In genomic region chr13:11843889-11844288, GRCm38 (mm10) we compare ENCODE assay signal across 20 mouse cellular contexts.
A peak's percentile ranks its signal among the peaks of the same experiment; 100 is the strongest.
DNase-seq lines count a peak whose midpoint lies in the region; ATAC-seq and TF ChIP-seq lines count a peak whose summit lies in the region.
"Had no signal": no experiment of that assay in that cellular context is flagged by ENCODE, and none has a peak within 500 bp of the region (broad histone marks: within the 10 kb centered on the region; RNA-seq: fewer than 3 reads in every experiment).

No protein-coding gene starts in this region.

- no peak overlapping the region for H3K4me3 ChIP-seq in midbrain, postnatal 0 days (ENCODE audit: low read depth, low read length)
- no peak overlapping the region for H3K4me3 ChIP-seq in midbrain, embryonic 16.5 days (ENCODE audit: low read depth, low read length)
- no peak overlapping the region for H3K4me3 ChIP-seq in liver, embryonic 12.5 days
- no peak overlapping the region for H3K4me3 ChIP-seq in liver, embryonic 16.5 days (ENCODE audit: low read depth, low read length)
- H3K4me3 ChIP-seq: embryonic facial prominence, embryonic 12.5 days; forebrain, embryonic 15.5 days; heart, adult 2 months; heart, embryonic 15.5 days; hindbrain, embryonic 13.5 days had no signal

- 94% methylated on average over 1 of the region's 1 CpGs for WGBS in midbrain, postnatal 0 days
- 95% methylated on average over 1 of the region's 1 CpGs for WGBS in midbrain, embryonic 16.5 days
- WGBS in liver, embryonic 12.5 days (ENCODE audit: insufficient replicate concordance), result 77% methylated on average over 1 of the region's 1 CpGs
- WGBS in liver, embryonic 16.5 days (ENCODE audit: insufficient replicate concordance), result 91% methylated on average over 1 of the region's 1 CpGs

- ATAC-seq in midbrain, postnatal 0 days (ENCODE audit: low FRiP score), result no peak
- no peak for ATAC-seq in midbrain, embryonic 16.5 days
- ATAC-seq in liver, embryonic 12.5 days, result peak; percentile 73
- ATAC-seq in liver, embryonic 16.5 days (ENCODE audit: low read depth), result peak; percentile 59
- ATAC-seq: forebrain, embryonic 15.5 days had no signal

- H3K36me3 ChIP-seq in midbrain, postnatal 0 days (ENCODE audit: insufficient read depth, low read length), result no peaks in the 10 kb centered on the region
- H3K36me3 ChIP-seq in midbrain, embryonic 16.5 days (ENCODE audit: control insufficient read depth, insufficient read depth, low read length), result no peaks in the 10 kb centered on the region
- H3K36me3 ChIP-seq in liver, embryonic 12.5 days, result no peaks in the 10 kb centered on the region
- H3K36me3 ChIP-seq in liver, embryonic 16.5 days (ENCODE audit: control insufficient read depth, insufficient read depth), result no peaks in the 10 kb centered on the region
- H3K36me3 ChIP-seq: embryonic facial prominence, embryonic 12.5 days; forebrain, embryonic 15.5 days; G1E; hindbrain, embryonic 13.5 days had no signal

- H3K9ac ChIP-seq in midbrain, postnatal 0 days (replicated peaks; ENCODE audit: low read length, poor library complexity, severe bottlenecking), result no peak overlapping the region
- H3K9ac ChIP-seq in midbrain, embryonic 16.5 days (ENCODE audit: low read depth, low read length), result no peak overlapping the region
- no peak overlapping the region for H3K9ac ChIP-seq in liver, embryonic 12.5 days
- no peak overlapping the region for H3K9ac ChIP-seq in liver, embryonic 16.5 days (ENCODE audit: low read depth, low read length)
- H3K9ac ChIP-seq: embryonic facial prominence, embryonic 12.5 days; forebrain, embryonic 15.5 days; heart, embryonic 15.5 days; hindbrain, embryonic 13.5 days had no signal

- H3K4me2 ChIP-seq in midbrain, postnatal 0 days (ENCODE audit: low read depth, low read length, poor library complexity, severe bottlenecking), result no peak overlapping the region
- H3K4me2 ChIP-seq in midbrain, embryonic 16.5 days (ENCODE audit: low read length), result no peak overlapping the region
- H3K4me2 ChIP-seq in liver, embryonic 12.5 days, result no peak overlapping the region
- H3K4me2 ChIP-seq in liver, embryonic 16.5 days (ENCODE audit: low read depth, low read length), result no peak overlapping the region
- H3K4me2 ChIP-seq: embryonic facial prominence, embryonic 12.5 days; forebrain, embryonic 15.5 days; heart, embryonic 11.5 days; heart, embryonic 15.5 days; hindbrain, embryonic 13.5 days had no signal

- H3K4me1 ChIP-seq in midbrain, postnatal 0 days (ENCODE audit: insufficient read depth, low read length), result no peaks in the 10 kb centered on the region
- no peaks in the 10 kb centered on the region for H3K4me1 ChIP-seq in midbrain, embryonic 16.5 days (ENCODE audit: control insufficient read depth, insufficient read depth, low read length)
- peaks cover 5% of the 10 kb centered on the region for H3K4me1 ChIP-seq in liver, embryonic 12.5 days
- H3K4me1 ChIP-seq in liver, embryonic 16.5 days (ENCODE audit: control insufficient read depth, low read depth, low read length), result peaks cover under 1% of the 10 kb centered on the region
- H3K4me1 ChIP-seq: embryonic facial prominence, embryonic 12.5 days; forebrain, embryonic 15.5 days; heart, embryonic 15.5 days; hindbrain, embryonic 13.5 days had no signal

- no peaks in the 10 kb centered on the region for H3K27me3 ChIP-seq in midbrain, postnatal 0 days (ENCODE audit: insufficient read depth, low read length)
- H3K27me3 ChIP-seq in midbrain, embryonic 16.5 days (ENCODE audit: control insufficient read depth, insufficient read depth, low read depth, low read length), result no peaks in the 10 kb centered on the region
- no peaks in the 10 kb centered on the region for H3K27me3 ChIP-seq in liver, embryonic 12.5 days (replicated peaks)
- no peaks in the 10 kb centered on the region for H3K27me3 ChIP-seq in liver, embryonic 16.5 days (ENCODE audit: control insufficient read depth, insufficient read depth, low read depth, low read length)
- H3K27me3 ChIP-seq: embryonic facial prominence, embryonic 12.5 days; forebrain, embryonic 15.5 days; heart, embryonic 15.5 days; hindbrain, embryonic 13.5 days had no signal

- H3K9me3 ChIP-seq in midbrain, postnatal 0 days (ENCODE audit: low read length), result no peaks in the 10 kb centered on the region
- H3K9me3 ChIP-seq in midbrain, embryonic 16.5 days (replicated peaks; ENCODE audit: control insufficient read depth, low read length, poor library complexity, severe bottlenecking), result no peaks in the 10 kb centered on the region
- no peaks in the 10 kb centered on the region for H3K9me3 ChIP-seq in liver, embryonic 12.5 days (replicated peaks)
- no peaks in the 10 kb centered on the region for H3K9me3 ChIP-seq in liver, embryonic 16.5 days (replicated peaks; ENCODE audit: control insufficient read depth, low read length)
- H3K9me3 ChIP-seq: embryonic facial prominence, embryonic 12.5 days; forebrain, embryonic 15.5 days; G1E; heart, embryonic 15.5 days; hindbrain, embryonic 13.5 days had no signal

- H3K27ac ChIP-seq in midbrain, postnatal 0 days (ENCODE audit: low read depth, low read length), result no peak overlapping the region
- no peak overlapping the region for H3K27ac ChIP-seq in midbrain, embryonic 16.5 days (ENCODE audit: low read length)
- no peak overlapping the region for H3K27ac ChIP-seq in liver, embryonic 12.5 days
- no peak overlapping the region for H3K27ac ChIP-seq in liver, embryonic 16.5 days (ENCODE audit: low read length)
- H3K27ac ChIP-seq: embryonic facial prominence, embryonic 12.5 days; forebrain, embryonic 15.5 days; heart, adult 2 months; heart, embryonic 15.5 days; hindbrain, embryonic 13.5 days had no signal

- TF ChIP-seq CTCF in midbrain, postnatal 0 days (IDR thresholded peaks at IDR 0.05), result peak; percentile 28; the same call in 1 of the 2 replicates

- DNase-seq in midbrain, postnatal 0 days (ENCODE audit: low spot score), result no peak
- no peak for DNase-seq in urinary bladder, postnatal 14 days (ENCODE audit: low spot score)
- DNase-seq in adrenal gland, postnatal 14 days, result no peak
- no peak for DNase-seq in kidney, postnatal 10 days
- DNase-seq: adrenal gland, postnatal 10 days; cerebellum, adult 11-12 months; cerebellum, adult 9-10 months; cerebellum, postnatal 25 days; gastrocnemius, postnatal 36 days; heart, adult 2 months; heart, postnatal 14 days had no signal

Comparison
In these comparisons a context has a peak if more than half of its experiments do, and no peak if none do; other contexts are left out.
1. ATAC-seq: peak in liver, embryonic 12.5 days (single experiment) and liver, embryonic 16.5 days (single experiment); none in midbrain, postnatal 0 days (single experiment) and midbrain, embryonic 16.5 days (single experiment).